Mouse (Mus musculus) cerebral cortex, adult 2 months (tissue): ENCODE measurements around the gene Elf2.

Experiments used
- WGBS: fragments of 180-500 bp; shearing (Covaris S2); methylation state at CpG from one replicate; pipeline ENCODE4 v1.1.7; 2018; 5-methylcytosine and 5-hydroxymethylcytosine counted together

Elf2 gene

GRCm38 (mm10) chr3:51281727-51282126 is 58.7 kb downstream of the Elf2 start:
- 93% methylated on average over 4 of the region's 4 CpGs for WGBS

GRCm38 (mm10) chr3:51278433-51278832 is 62.0 kb downstream of the Elf2 start:
- 81% methylated on average over 4 of the region's 4 CpGs for WGBS

- WGBS, result under 1% methylated on average over 75 of the region's 75 CpGs
Measured at GRCm38 (mm10) chr3:51277201-51278150, 63.0 kb downstream of the Elf2 start.

GRCm38 (mm10) chr3:51276421-51277111 is 63.9 kb downstream of the Elf2 start:
- under 1% methylated on average over 91 of the region's 93 CpGs for WGBS

GRCm38 (mm10) chr3:51275956-51276398 is 64.5 kb downstream of the Elf2 start:
- WGBS, result under 1% methylated on average over 33 of the region's 33 CpGs

- WGBS, result 63% methylated on average over 12 of the region's 12 CpGs
Measured at GRCm38 (mm10) chr3:51270069-51270817, 70.2 kb downstream of the Elf2 start.

GRCm38 (mm10) chr3:51268434-51268833 is 72.0 kb downstream of the Elf2 start:
- 50% methylated on average over 12 of the region's 12 CpGs for WGBS

GRCm38 (mm10) chr3:51262942-51263341 is 77.5 kb downstream of the Elf2 start:
- 87% methylated on average over 8 of the region's 8 CpGs for WGBS

- 90% methylated on average over 5 of the region's 5 CpGs for WGBS
Measured at GRCm38 (mm10) chr3:51258070-51258469, 82.4 kb downstream of the Elf2 start.

GRCm38 (mm10) chr3:51256450-51256849 is 84.0 kb downstream of the Elf2 start:
- 87% methylated on average over 12 of the region's 12 CpGs for WGBS

- 76% methylated on average over 7 of the region's 7 CpGs for WGBS
Measured at GRCm38 (mm10) chr3:51254784-51255183, 85.7 kb downstream of the Elf2 start.

- WGBS, result 86% methylated on average over 12 of the region's 12 CpGs
Measured at GRCm38 (mm10) chr3:51252689-51253402, 87.6 kb downstream of the Elf2 start.

GRCm38 (mm10) chr3:51252223-51252622 is 88.2 kb downstream of the Elf2 start:
- WGBS, result 100% methylated on average over 1 of the region's 1 CpGs

GRCm38 (mm10) chr3:51251057-51251456 is 89.4 kb downstream of the Elf2 start:
- 44% methylated on average over 5 of the region's 5 CpGs for WGBS

- WGBS, result 93% methylated on average over 13 of the region's 13 CpGs
Measured at GRCm38 (mm10) chr3:51249866-51250265, 90.6 kb downstream of the Elf2 start.

- WGBS, result 81% methylated on average over 11 of the region's 11 CpGs
Measured at GRCm38 (mm10) chr3:51249460-51249859, 91.0 kb downstream of the Elf2 start.

GRCm38 (mm10) chr3:51248600-51248999 is 91.9 kb downstream of the Elf2 start:
- 92% methylated on average over 6 of the region's 6 CpGs for WGBS

GRCm38 (mm10) chr3:51247704-51248103 is 92.8 kb downstream of the Elf2 start:
- 72% methylated on average over 16 of the region's 16 CpGs for WGBS

GRCm38 (mm10) chr3:51239541-51239940 is 100.9 kb downstream of the Elf2 start:
- 75% methylated on average over 3 of the region's 3 CpGs for WGBS

GRCm38 (mm10) chr3:51238515-51238914 is 101.9 kb downstream of the Elf2 start:
- WGBS, result 67% methylated on average over 7 of the region's 7 CpGs

GRCm38 (mm10) chr3:51234752-51235055 is 105.8 kb downstream of the Elf2 start:
- 39% methylated on average over 5 of the region's 5 CpGs for WGBS
